Mouse (Mus musculus): ENCODE results near the gene Gckr.

Gckr gene

GRCm38 (mm10) chr5:31297047-31297757 is at the start of gene Gckr:
Gckr (plus strand) TSS chr5:31297443.
- no peak for DNase-seq (ENCODE audit: low spot score)

GRCm38 (mm10) chr5:31250716-31251115 is 46.5 kb upstream of the Gckr start:
- DNase-seq (ENCODE audit: low spot score), result no peak

- no peak for DNase-seq (ENCODE audit: low spot score)
Measured at GRCm38 (mm10) chr5:31251541-31252101, 45.6 kb upstream of the Gckr start, which contains the start of gene Krtcap3. Krtcap3 (plus strand) TSS chr5:31251691.

GRCm38 (mm10) chr5:31252151-31252550 is 45.1 kb upstream of the Gckr start:
- DNase-seq (ENCODE audit: low spot score), result no peak

- DNase-seq (ENCODE audit: low spot score), result no peak
Measured at GRCm38 (mm10) chr5:31252795-31253545, 44.3 kb upstream of the Gckr start.

GRCm38 (mm10) chr5:31253806-31254205 is 43.4 kb upstream of the Gckr start:
- DNase-seq (ENCODE audit: low spot score), result no peak

GRCm38 (mm10) chr5:31254452-31254851 is 42.8 kb upstream of the Gckr start:
- no peak for DNase-seq (ENCODE audit: low spot score)

- DNase-seq (ENCODE audit: low spot score), result no peak
Measured at GRCm38 (mm10) chr5:31254901-31255300, 42.3 kb upstream of the Gckr start.

GRCm38 (mm10) chr5:31255381-31255780 is 41.9 kb upstream of the Gckr start:
- no peak for DNase-seq (ENCODE audit: low spot score)

- DNase-seq (ENCODE audit: low spot score), result no peak
Measured at GRCm38 (mm10) chr5:31255971-31256370, 41.3 kb upstream of the Gckr start.

- no peak for DNase-seq (ENCODE audit: low spot score)
Measured at GRCm38 (mm10) chr5:31257616-31258015, 39.6 kb upstream of the Gckr start.

- DNase-seq (ENCODE audit: low spot score), result no peak
Measured at GRCm38 (mm10) chr5:31266101-31266500, 31.1 kb upstream of the Gckr start.

GRCm38 (mm10) chr5:31267686-31268085 is 29.6 kb upstream of the Gckr start:
- DNase-seq (ENCODE audit: low spot score), result no peak

- no peak for DNase-seq (ENCODE audit: low spot score)
Measured at GRCm38 (mm10) chr5:31273018-31273417, 24.2 kb upstream of the Gckr start.

- DNase-seq (ENCODE audit: low spot score), result no peak
Measured at GRCm38 (mm10) chr5:31279245-31279988, 17.8 kb upstream of the Gckr start.

- DNase-seq (ENCODE audit: low spot score), result no peak
Measured at GRCm38 (mm10) chr5:31288225-31288624, 9.0 kb upstream of the Gckr start.

- no peak for DNase-seq (ENCODE audit: low spot score)
Measured at GRCm38 (mm10) chr5:31288655-31289054, 8.6 kb upstream of the Gckr start.

- no peak for DNase-seq (ENCODE audit: low spot score)
Measured at GRCm38 (mm10) chr5:31289626-31290230, 7.5 kb upstream of the Gckr start.

- peak; percentile 80 for DNase-seq (ENCODE audit: low spot score)
Measured at GRCm38 (mm10) chr5:31290521-31291360, 6.5 kb upstream of the Gckr start, which contains the start of gene Ift172. Ift172 (minus strand) TSS chr5:31291116.

- DNase-seq (ENCODE audit: low spot score), result no peak
Measured at GRCm38 (mm10) chr5:31291361-31291688, 5.9 kb upstream of the Gckr start.

GRCm38 (mm10) chr5:31294964-31295605 is 2.2 kb upstream of the Gckr start:
- DNase-seq (ENCODE audit: low spot score), result no peak
